Mouse (Mus musculus): Measurements from ENCODE around the gene Megf11. TPM values are rescaled to one million over a fixed set of nuclear protein-coding genes. Genes with fewer than 3 reads are reported as not detected.

Megf11 gene
- polyA plus RNA-seq, 1 experiment from 2014 or later, result 0.58 TPM

DNA sequence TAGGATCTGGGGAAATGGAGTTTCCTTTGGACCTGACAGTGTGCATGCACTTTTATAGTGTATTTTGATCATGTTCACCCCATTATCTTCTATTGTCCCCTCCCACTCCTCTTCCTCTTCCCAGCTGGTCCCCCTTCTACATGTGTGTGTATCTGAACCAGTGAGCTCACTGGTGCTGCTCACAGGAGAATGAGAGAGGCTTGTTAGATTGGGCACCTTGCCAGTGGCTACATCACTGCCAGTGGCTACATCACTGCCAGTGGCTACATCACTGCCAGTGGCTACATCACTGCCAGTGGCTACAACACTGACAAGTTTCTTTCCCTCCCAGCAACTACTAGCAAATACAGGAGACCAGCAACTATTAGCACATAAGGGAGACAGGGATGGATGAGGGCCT lies 192.6 kb downstream of the Megf11 start:
- Histone ChIP-seq H3K9ac (ENCODE audit: low read length) (no peak overlapping the region), H3K27ac (ENCODE audit: low read length) (no peak overlapping the region), H3K4me1 (ENCODE audit: control insufficient read depth, insufficient read depth, low read length) (0 out of 2 replicates have a peak, but pooled peaks cover 2% of the 10 kb centered on the region), H3K36me3 (ENCODE audit: control insufficient read depth, insufficient read depth) (no peaks in the 10 kb centered on the region), H3K4me2 (ENCODE audit: low read depth, low read length) (no peak overlapping the region), H3K4me3 (ENCODE audit: low read length) (no peak overlapping the region), H3K27me3 (ENCODE audit: control insufficient read depth, insufficient read depth, low read length) (no peaks in the 10 kb centered on the region), H3K9me3 (replicated peaks; ENCODE audit: control insufficient read depth, low read length) (0 out of 2 replicates have a peak, but pooled peaks cover 3% of the 10 kb centered on the region)
- no peak for ATAC-seq (replicated peaks; ENCODE audit: extremely low read depth, insufficient read depth, low FRiP score)

DNA sequence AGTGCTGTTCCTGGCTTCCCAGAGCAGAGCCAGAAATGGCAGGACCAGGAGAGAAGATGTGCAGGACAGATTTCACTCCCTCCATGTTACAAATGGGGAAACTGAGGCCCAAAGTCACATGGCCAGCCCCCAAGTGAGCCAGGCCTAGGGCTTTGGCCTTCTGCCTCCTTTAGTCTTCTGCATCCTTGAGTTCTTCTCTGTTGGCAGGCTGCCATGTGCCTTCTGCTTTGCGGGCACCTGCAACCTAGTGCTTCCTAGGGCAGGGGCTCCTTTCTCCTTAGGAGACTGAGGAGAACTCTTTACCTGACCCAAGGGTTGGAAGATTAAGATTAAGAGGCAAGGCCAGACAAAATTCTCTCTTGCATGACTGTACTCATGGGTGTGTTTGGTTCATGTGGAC lies 193.9 kb downstream of the Megf11 start:
- Histone ChIP-seq H3K36me3 (ENCODE audit: control insufficient read depth, insufficient read depth) (no peaks in the 10 kb centered on the region), H3K27ac (ENCODE audit: low read length) (no peak overlapping the region), H3K9me3 (replicated peaks; ENCODE audit: control insufficient read depth, low read length) (0 out of 2 replicates have a peak, but pooled peaks cover 3% of the 10 kb centered on the region), H3K9ac (ENCODE audit: low read length) (no peak overlapping the region), H3K4me2 (ENCODE audit: low read depth, low read length) (no peak overlapping the region), H3K27me3 (ENCODE audit: control insufficient read depth, insufficient read depth, low read length) (no peaks in the 10 kb centered on the region), H3K4me3 (ENCODE audit: low read length) (no peak overlapping the region), H3K4me1 (ENCODE audit: control insufficient read depth, insufficient read depth, low read length) (no peaks in the 10 kb centered on the region)
- ATAC-seq (replicated peaks; ENCODE audit: extremely low read depth, insufficient read depth, low FRiP score), result no peak
- 54% methylated on average over 1 of the region's 1 CpGs for WGBS

- ATAC-seq (replicated peaks; ENCODE audit: extremely low read depth, insufficient read depth, low FRiP score), result no peak
- Histone ChIP-seq H3K27me3 (ENCODE audit: control insufficient read depth, insufficient read depth, low read length) (no peaks in the 10 kb centered on the region), H3K27ac (ENCODE audit: low read length) (no peak overlapping the region), H3K9me3 (replicated peaks; ENCODE audit: control insufficient read depth, low read length) (no peaks in the 10 kb centered on the region), H3K9ac (ENCODE audit: low read length) (no peak overlapping the region), H3K4me3 (ENCODE audit: low read length) (no peak overlapping the region), H3K36me3 (ENCODE audit: control insufficient read depth, insufficient read depth) (no peaks in the 10 kb centered on the region), H3K4me1 (ENCODE audit: control insufficient read depth, insufficient read depth, low read length) (no peaks in the 10 kb centered on the region), H3K4me2 (ENCODE audit: low read depth, low read length) (no peak overlapping the region)
- 69% methylated on average over 5 of the region's 5 CpGs for WGBS
Measured at GRCm38 (mm10) chr9:64586292-64586691, 200.9 kb downstream of the Megf11 start.

GRCm38 (mm10) chr9:64587991-64588390 lies 202.6 kb downstream of the Megf11 start:
- H3K27me3 ChIP-seq (ENCODE audit: control insufficient read depth, insufficient read depth, low read length), result no peaks in the 10 kb centered on the region
- H3K4me3 ChIP-seq (ENCODE audit: low read length), result no peak overlapping the region
- H3K27ac ChIP-seq (ENCODE audit: low read length), result no peak overlapping the region
- H3K4me2 ChIP-seq (ENCODE audit: low read depth, low read length), result no peak overlapping the region
- no peak for ATAC-seq (replicated peaks; ENCODE audit: extremely low read depth, insufficient read depth, low FRiP score)
- no peak overlapping the region for H3K9ac ChIP-seq (ENCODE audit: low read length)
- 83% methylated on average over 7 of the region's 7 CpGs for WGBS
- H3K4me1 ChIP-seq (ENCODE audit: control insufficient read depth, insufficient read depth, low read length), result no peaks in the 10 kb centered on the region
- H3K9me3 ChIP-seq (replicated peaks; ENCODE audit: control insufficient read depth, low read length), result no peaks in the 10 kb centered on the region
- no peaks in the 10 kb centered on the region for H3K36me3 ChIP-seq (ENCODE audit: control insufficient read depth, insufficient read depth)

DNA sequence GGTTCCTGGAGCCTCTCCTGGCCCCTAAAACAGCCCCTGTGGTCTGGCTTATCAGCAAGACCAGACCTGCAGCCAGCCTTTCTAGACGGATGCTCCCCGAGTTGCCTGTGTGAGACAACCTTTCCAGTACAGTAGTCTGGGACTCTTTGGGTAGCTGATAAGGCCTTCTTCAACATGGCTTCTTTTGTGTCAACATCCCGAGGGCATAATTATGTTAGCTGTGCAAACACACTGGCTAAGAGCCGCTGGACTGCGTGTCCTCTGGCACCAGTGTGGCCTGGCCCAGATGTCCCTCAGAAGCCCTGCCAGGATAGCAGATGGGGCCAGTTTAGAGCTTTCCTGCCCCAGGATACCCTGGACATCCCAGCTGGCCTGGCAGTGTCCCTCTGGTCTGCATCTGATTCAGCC lies 205.2 kb downstream of the Megf11 start:
- Histone ChIP-seq H3K4me1 (ENCODE audit: control insufficient read depth, insufficient read depth, low read length) (no peaks in the 10 kb centered on the region), H3K36me3 (ENCODE audit: control insufficient read depth, insufficient read depth) (no peaks in the 10 kb centered on the region), H3K4me3 (ENCODE audit: low read length) (no peak overlapping the region), H3K4me2 (ENCODE audit: low read depth, low read length) (no peak overlapping the region), H3K9ac (ENCODE audit: low read length) (no peak overlapping the region), H3K9me3 (replicated peaks; ENCODE audit: control insufficient read depth, low read length) (no peaks in the 10 kb centered on the region), H3K27ac (ENCODE audit: low read length) (no peak overlapping the region), H3K27me3 (ENCODE audit: control insufficient read depth, insufficient read depth, low read length) (no peaks in the 10 kb centered on the region)
- 35% methylated on average over 5 of the region's 5 CpGs for WGBS
- ATAC-seq (replicated peaks; ENCODE audit: extremely low read depth, insufficient read depth, low FRiP score), result no peak

GRCm38 (mm10) chr9:64591436-64591835 lies 206.0 kb downstream of the Megf11 start:
- Histone ChIP-seq H3K4me2 (ENCODE audit: low read depth, low read length) (no peak overlapping the region), H3K4me3 (ENCODE audit: low read length) (no peak overlapping the region), H3K27ac (ENCODE audit: low read length) (no peak overlapping the region), H3K9me3 (replicated peaks; ENCODE audit: control insufficient read depth, low read length) (no peaks in the 10 kb centered on the region), H3K4me1 (ENCODE audit: control insufficient read depth, insufficient read depth, low read length) (no peaks in the 10 kb centered on the region), H3K36me3 (ENCODE audit: control insufficient read depth, insufficient read depth) (no peaks in the 10 kb centered on the region), H3K9ac (ENCODE audit: low read length) (no peak overlapping the region), H3K27me3 (ENCODE audit: control insufficient read depth, insufficient read depth, low read length) (no peaks in the 10 kb centered on the region)
- WGBS, result 46% methylated on average over 1 of the region's 1 CpGs
- ATAC-seq (replicated peaks; ENCODE audit: extremely low read depth, insufficient read depth, low FRiP score), result no peak

DNA sequence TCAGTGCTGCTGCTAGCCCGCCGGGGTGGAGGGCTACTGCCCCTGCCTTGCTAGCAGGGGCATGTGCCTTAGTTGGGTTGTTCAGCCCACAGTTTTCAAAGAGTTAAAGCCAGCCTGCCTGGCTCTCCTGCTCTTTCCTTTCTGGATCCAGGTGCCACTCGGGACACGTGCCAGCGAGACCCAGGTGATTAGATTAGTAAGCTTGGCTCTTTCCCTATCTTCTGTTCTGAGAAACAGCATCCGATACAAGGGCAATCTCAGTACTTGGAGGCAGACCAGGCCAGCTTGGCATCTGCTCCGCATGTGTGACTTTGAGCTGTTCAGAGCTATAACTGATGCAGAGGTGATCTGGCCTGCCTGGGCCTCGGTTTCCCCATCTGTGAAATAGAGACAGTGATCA lies 209.0 kb downstream of the Megf11 start:
- H3K27ac ChIP-seq (ENCODE audit: low read length), result no peak overlapping the region
- no peak for ATAC-seq (replicated peaks; ENCODE audit: extremely low read depth, insufficient read depth, low FRiP score)
- no peaks in the 10 kb centered on the region for H3K36me3 ChIP-seq (ENCODE audit: control insufficient read depth, insufficient read depth)
- H3K4me3 ChIP-seq (ENCODE audit: low read length), result no peak overlapping the region
- H3K9ac ChIP-seq (ENCODE audit: low read length), result no peak overlapping the region
- H3K27me3 ChIP-seq (ENCODE audit: control insufficient read depth, insufficient read depth, low read length), result no peaks in the 10 kb centered on the region
- H3K4me1 ChIP-seq (ENCODE audit: control insufficient read depth, insufficient read depth, low read length), result no peaks in the 10 kb centered on the region
- no peaks in the 10 kb centered on the region for H3K9me3 ChIP-seq (replicated peaks; ENCODE audit: control insufficient read depth, low read length)
- no peak overlapping the region for H3K4me2 ChIP-seq (ENCODE audit: low read depth, low read length)
- WGBS, result 46% methylated on average over 8 of the region's 8 CpGs

GRCm38 (mm10) chr9:64598427-64598826 lies 213.0 kb downstream of the Megf11 start:
- Histone ChIP-seq H3K27ac (ENCODE audit: low read length) (no peak overlapping the region), H3K27me3 (ENCODE audit: control insufficient read depth, insufficient read depth, low read length) (no peaks in the 10 kb centered on the region), H3K4me3 (ENCODE audit: low read length) (no peak overlapping the region), H3K4me1 (ENCODE audit: control insufficient read depth, insufficient read depth, low read length) (peaks cover 7% of the 10 kb centered on the region; the same call in 1 of the 2 replicates), H3K4me2 (ENCODE audit: low read depth, low read length) (no peak overlapping the region), H3K9ac (ENCODE audit: low read length) (no peak overlapping the region), H3K9me3 (replicated peaks; ENCODE audit: control insufficient read depth, low read length) (no peaks in the 10 kb centered on the region), H3K36me3 (ENCODE audit: control insufficient read depth, insufficient read depth) (no peaks in the 10 kb centered on the region)
- 91% methylated on average over 7 of the region's 7 CpGs for WGBS
- no peak for ATAC-seq (replicated peaks; ENCODE audit: extremely low read depth, insufficient read depth, low FRiP score)

- peaks cover 8% of the 10 kb centered on the region for H3K4me1 ChIP-seq (ENCODE audit: control insufficient read depth, insufficient read depth, low read length)
- no peaks in the 10 kb centered on the region for H3K36me3 ChIP-seq (ENCODE audit: control insufficient read depth, insufficient read depth)
- WGBS, result 39% methylated on average over 2 of the region's 2 CpGs
- no peak for ATAC-seq (replicated peaks; ENCODE audit: extremely low read depth, insufficient read depth, low FRiP score)
- no peak overlapping the region for H3K4me3 ChIP-seq (ENCODE audit: low read length)
- no peaks in the 10 kb centered on the region for H3K27me3 ChIP-seq (ENCODE audit: control insufficient read depth, insufficient read depth, low read length)
- no peak overlapping the region for H3K4me2 ChIP-seq (ENCODE audit: low read depth, low read length)
- no peaks in the 10 kb centered on the region for H3K9me3 ChIP-seq (replicated peaks; ENCODE audit: control insufficient read depth, low read length)
- H3K27ac ChIP-seq (ENCODE audit: low read length), result no peak overlapping the region
- H3K9ac ChIP-seq (ENCODE audit: low read length), result no peak overlapping the region
Measured at GRCm38 (mm10) chr9:64600731-64601130, 215.3 kb downstream of the Megf11 start.

GRCm38 (mm10) chr9:64602895-64603294 lies 217.5 kb downstream of the Megf11 start:
- no peak for ATAC-seq (replicated peaks; ENCODE audit: extremely low read depth, insufficient read depth, low FRiP score)

More at GRCm38 (mm10) chr9:64602895-64603294, 217.5 kb downstream of the Megf11 start:
- Histone ChIP-seq H3K9ac (ENCODE audit: low read length) (no peak overlapping the region), H3K36me3 (ENCODE audit: control insufficient read depth, insufficient read depth) (no peaks in the 10 kb centered on the region), H3K9me3 (replicated peaks; ENCODE audit: control insufficient read depth, low read length) (no peaks in the 10 kb centered on the region), H3K4me1 (ENCODE audit: control insufficient read depth, insufficient read depth, low read length) (peaks cover 9% of the 10 kb centered on the region), H3K27me3 (ENCODE audit: control insufficient read depth, insufficient read depth, low read length) (no peaks in the 10 kb centered on the region), H3K4me3 (ENCODE audit: low read length) (no peak overlapping the region), H3K4me2 (ENCODE audit: low read depth, low read length) (no peak overlapping the region), H3K27ac (ENCODE audit: low read length) (no peak overlapping the region)
- WGBS, result 79% methylated on average over 1 of the region's 1 CpGs

Data from heart, embryonic 16.5 days (tissue).